Mouse (Mus musculus) small intestine, adult 2 months (tissue): Measurements from ENCODE around the gene B4galnt1.

ENCODE experiments used
- CTCF ChIP-seq: fragments of 200-500 bp; IDR thresholded peaks from 2 replicates; pipeline ENCODE4 v1.5.1; 2012; ENCODE audit warnings: low read depth, mild to moderate bottlenecking, control low read depth, inconsistent platforms, low read length, moderate library complexity, mixed read lengths; ENCODE audit not compliant: insufficient replicate concordance, insufficient read length; ENCODE audit errors: extremely low read depth
- POLR2A ChIP-seq: fragments of 200-500 bp; IDR thresholded peaks from 2 replicates; pipeline ENCODE4 v1.6.1; 2012; ENCODE audit warnings: low read depth, mild to moderate bottlenecking, control low read depth, inconsistent platforms, low read length, moderate library complexity

- TF ChIP-seq CTCF (no peak), POLR2A (no peak)
These were observed 30.5 kb downstream of the B4galnt1 start, which contains the start of gene Dtx3 for GRCm38 (mm10) chr10:127195328-127196129.
